Mouse (Mus musculus): ENCODE data around the gene Cyp4a12b.
"Not testable (repeated sequence)": the region's sequence is repeated elsewhere in the genome, so short reads cannot be mapped to it uniquely, and the experiment has no call there.

Gene Cyp4a12b

DNA sequence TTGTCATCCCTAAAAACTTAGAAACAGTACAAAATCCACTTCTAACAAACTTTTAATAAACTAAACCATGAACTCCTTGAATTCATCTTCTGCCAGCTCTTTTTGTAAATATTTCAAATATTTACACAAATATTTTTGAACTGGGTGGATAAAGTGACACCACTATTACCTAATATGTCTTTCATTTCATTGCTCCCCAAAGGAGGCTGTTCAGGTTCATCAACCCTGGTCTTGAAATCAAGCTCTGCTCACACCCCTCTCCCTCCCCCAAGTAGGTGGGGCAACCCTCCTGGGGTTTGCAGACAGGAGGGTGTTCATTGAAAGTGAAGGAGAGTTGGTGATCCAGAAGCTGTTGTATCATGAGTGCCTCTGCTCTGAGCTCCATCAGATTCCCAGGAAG, at the start of gene Cyp4a12b:
Gene Cyp4a12b, plus strand, starts transcription at position 301 of the 400 bp plus-strand sequence.
- not testable (repeated sequence) for DNase-seq (ENCODE audit: low read depth, low spot score)

DNA sequence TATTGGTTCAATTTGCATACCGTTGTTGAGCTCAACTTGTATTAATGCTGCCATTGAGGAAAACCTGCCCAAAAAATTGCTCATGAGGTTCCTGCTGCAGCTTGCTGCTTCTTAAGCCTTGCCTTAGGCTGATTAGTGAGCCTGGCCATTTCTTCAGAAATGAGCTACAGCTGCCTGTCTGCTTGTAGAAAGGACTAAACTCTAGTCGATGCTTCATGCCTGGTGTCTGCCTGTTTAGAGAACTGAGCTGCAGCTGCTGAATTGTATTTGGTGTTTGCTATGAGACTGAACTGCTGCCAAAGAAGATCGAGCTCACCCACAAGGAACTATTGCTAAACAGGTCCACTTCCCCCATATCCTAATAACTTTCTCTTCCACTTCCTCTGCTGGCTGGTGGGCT, 45.8 kb upstream of the Cyp4a12b start:
- DNase-seq (ENCODE audit: low read depth, low spot score) = not testable (repeated sequence)

DNA sequence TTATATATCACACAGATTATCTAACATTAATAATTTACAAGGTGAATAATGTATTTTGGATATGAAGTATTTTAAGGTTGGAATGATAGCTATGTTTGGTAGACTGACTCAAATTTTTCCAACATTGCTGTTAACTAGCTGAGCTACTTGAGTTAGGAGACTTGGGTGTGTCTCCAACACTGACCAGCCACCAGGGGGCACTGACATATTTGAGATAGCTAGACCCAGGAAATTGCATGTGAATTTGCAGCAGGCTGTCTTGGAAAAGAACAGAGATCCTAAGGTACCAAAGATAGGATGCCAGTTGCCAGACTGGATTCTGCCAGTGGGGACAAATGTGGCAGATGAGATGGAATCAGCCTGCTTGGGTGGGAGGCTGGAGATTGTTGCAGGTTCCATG, 43.4 kb upstream of the Cyp4a12b start:
- not testable (repeated sequence) for DNase-seq (ENCODE audit: low read depth, low spot score)

DNA sequence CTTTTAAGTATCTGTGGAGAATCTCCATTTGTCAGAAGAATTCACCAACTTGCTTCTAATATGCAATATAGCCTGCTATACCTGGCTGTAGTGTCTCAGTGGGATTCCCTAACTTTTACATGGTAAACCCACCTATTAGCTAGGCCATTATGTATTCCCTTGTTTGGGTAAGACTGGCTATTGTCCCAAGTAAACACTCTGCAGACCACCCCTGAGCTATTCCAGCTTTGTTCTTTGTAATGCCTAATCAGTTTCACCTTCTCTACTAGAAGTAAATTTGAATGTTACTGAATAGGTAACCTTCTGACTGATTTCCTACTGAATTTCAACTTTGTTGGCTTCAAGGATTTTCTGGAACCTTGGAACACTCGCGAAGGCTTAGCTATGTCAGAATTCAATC, 15.2 kb upstream of the Cyp4a12b start:
- not testable (repeated sequence) for DNase-seq (ENCODE audit: low read depth, low spot score)

DNA sequence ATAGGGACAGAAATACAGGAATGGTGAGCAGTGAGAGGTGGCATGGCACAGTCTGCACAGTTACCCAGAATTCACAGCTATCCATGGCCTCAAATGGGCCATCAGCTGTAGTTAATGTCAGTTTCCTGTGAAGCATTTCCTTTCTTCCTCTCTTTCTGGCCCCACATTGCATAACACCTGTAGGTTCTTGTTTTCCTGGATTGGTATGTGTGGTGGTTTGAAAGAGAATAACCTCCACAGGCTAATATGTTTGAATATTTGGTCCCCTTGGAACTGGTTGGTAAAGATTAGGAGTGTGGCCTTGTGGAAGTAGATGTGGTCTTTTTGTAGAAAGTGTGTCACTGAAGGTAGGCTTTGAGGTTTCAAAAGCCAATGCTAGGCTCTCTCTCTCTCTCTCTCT, 14.5 kb upstream of the Cyp4a12b start:
- not testable (repeated sequence) for DNase-seq (ENCODE audit: low read depth, low spot score)

DNA sequence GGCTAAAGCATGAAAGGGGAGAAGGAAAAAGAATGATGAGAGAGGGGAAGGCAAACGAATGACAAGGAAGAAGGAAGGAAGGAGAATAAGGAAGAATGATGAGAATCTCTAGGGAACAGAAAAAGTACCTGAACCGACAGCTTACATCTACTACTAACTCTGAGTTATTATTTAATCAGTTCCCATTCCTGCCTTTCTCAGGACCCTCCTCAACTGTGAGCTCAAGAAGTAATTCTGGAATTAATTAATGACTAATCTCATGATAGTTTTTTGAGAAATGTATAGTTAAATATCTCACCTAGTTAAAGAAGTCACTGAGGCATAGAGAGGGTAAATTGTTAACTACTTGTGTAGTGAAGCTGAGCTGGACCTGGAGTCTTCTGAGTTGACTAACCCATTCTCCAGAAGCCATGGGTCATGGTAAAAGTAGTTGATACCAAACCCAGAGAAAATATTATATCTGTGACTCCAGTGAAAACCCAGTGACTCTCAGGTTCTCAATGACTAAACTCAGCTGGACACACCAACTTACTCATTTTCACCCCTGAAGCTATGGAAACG, 39.2 kb downstream of the Cyp4a12b start:
- no peak for DNase-seq (ENCODE audit: low read depth, low spot score)

DNA sequence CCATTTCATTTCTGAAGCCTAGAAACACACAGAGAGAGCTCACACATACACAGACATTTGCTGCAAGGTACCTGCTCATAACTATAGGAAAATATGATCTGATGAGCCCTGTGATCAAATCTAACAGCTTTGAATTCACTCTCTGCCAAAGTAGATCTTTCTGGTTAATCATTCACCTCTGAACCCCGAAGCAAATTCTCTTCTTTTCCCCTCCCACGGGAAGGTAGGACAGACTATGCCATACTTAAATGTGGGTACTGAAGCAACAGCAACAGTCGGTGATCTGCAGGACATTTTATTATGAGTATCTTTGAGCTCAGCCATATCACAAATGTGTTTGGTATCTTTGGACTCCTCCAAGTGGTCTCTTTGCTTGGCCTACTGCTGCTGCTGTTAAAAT, 40.9 kb downstream of the Cyp4a12b start, which contains the start of gene Cyp4a30b:
Gene Cyp4a30b, plus strand, starts transcription at position 301 of the 400 bp plus-strand sequence.
- DNase-seq (ENCODE audit: low read depth, low spot score) = no peak

DNA sequence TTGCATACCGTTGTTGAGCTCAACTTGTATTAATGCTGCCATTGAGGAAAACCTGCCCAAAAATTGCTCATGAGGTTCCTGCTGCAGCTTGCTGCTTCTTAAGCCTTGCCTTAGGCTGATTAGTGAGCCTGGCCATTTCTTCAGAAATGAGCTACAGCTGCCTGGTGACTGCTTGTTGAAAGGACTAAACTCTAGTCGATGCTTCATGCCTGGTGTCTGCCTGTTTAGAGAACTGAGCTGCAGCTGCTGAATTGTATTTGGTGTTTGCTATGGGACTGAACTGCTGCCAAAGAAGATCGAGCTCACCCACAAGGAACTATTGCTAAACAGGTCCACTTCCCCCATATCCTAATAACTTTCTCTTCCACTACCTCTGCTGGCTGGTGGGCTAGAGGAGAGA, 62.2 kb downstream of the Cyp4a12b start:
- not testable (repeated sequence) for DNase-seq (ENCODE audit: low read depth, low spot score)

DNA sequence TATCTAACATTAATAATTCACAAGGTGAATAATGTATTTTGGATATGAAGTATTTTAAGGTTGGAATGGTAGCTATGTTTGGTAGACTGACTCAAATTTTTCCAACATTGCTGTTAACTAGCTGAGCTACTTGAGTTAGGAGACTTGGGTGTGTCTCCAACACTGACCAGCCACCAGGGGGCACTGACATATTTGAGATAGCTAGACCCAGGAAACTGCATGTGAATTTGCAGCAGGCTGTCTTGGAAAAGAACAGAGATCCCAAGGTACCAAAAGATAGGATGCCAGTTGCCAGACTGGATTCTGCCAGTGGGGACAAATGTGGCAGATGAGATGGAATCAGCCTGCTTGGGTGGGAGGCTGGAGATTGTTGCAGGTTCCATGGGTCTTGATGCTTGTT, 64.6 kb downstream of the Cyp4a12b start:
- DNase-seq (ENCODE audit: low read depth, low spot score) = not testable (repeated sequence)

DNA sequence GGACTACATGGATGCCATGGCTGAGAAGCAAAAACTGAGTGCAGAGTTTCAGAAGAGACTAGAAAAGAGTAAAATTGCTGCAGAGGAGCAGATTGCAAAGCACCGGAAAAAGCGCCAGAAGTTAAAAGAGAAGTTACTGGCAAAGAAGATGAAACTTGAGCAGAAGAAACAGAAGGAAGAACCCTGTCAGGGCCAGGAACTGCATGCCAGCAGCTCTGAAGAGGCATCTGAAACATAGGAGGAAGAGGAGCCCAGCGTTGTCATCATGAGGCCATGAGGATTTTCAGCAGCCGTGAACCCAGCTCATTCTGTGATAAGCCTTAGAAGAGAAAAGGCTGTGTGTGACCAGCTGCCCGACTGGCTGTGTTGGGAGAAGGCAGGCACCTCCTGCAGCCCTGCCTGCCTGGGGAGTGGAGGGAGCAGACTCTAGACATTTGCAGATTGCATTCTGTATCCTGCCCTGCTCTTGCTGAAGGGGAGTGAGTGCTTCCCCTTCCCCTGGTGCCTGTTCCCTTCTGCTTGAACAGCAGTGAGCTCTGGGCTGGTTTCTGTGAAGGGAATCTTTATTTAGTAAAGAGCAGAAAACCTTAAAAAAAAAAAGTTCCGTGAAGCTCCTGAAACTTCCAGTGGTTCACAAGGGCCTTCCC, 69.7 kb downstream of the Cyp4a12b start:
- no peak for DNase-seq (ENCODE audit: low read depth, low spot score)

Data from skeletal muscle tissue, adult 2 months (tissue).